Mouse (Mus musculus): ENCODE results near the gene Rps27rt. TPM values are rescaled to one million over a fixed set of nuclear protein-coding genes. Genes with fewer than 3 reads are reported as not detected.
A peak's percentile ranks its signal among the peaks of the same experiment; 100 is the strongest.

The Rps27rt gene
- polyA plus RNA-seq, 1 experiment from 2014 or later: 306 TPM

- H3K27ac ChIP-seq: no peak overlapping the region
- 79% methylated on average over 3 of the region's 3 CpGs for WGBS
- no peak overlapping the region for H3K9ac ChIP-seq
- H3K9me3 ChIP-seq (replicated peaks): no peaks in the 10 kb centered on the region
- no peak overlapping the region for H3K4me3 ChIP-seq
- no peak overlapping the region for H3K4me2 ChIP-seq
- no peak for ATAC-seq (replicated peaks; ENCODE audit: insufficient number of reproducible peaks, insufficient read depth, low FRiP score, low read depth)
- no peaks in the 10 kb centered on the region for H3K27me3 ChIP-seq
- H3K4me1 ChIP-seq (replicated peaks): peaks cover 5% of the 10 kb centered on the region
- no peaks in the 10 kb centered on the region for H3K36me3 ChIP-seq
These were observed 37.9 kb downstream of the Rps27rt start for GRCm38 (mm10) chr9:114944642-114945041.

GRCm38 (mm10) chr9:114936687-114937086 lies 45.9 kb downstream of the Rps27rt start:
- Histone ChIP-seq H3K4me3 (no peak overlapping the region), H3K9ac (no peak overlapping the region), H3K36me3 (no peaks in the 10 kb centered on the region), H3K4me2 (no peak overlapping the region), H3K27me3 (no peaks in the 10 kb centered on the region), H3K27ac (no peak overlapping the region), H3K9me3 (replicated peaks) (no peaks in the 10 kb centered on the region), H3K4me1 (replicated peaks) (peaks cover 13% of the 10 kb centered on the region)
- WGBS: 69% methylated on average over 2 of the region's 2 CpGs
- no peak for ATAC-seq (replicated peaks; ENCODE audit: insufficient number of reproducible peaks, insufficient read depth, low FRiP score, low read depth)

- Histone ChIP-seq H3K27ac (no peak overlapping the region), H3K9ac (no peak overlapping the region), H3K4me1 (replicated peaks) (peaks cover 17% of the 10 kb centered on the region), H3K36me3 (no peaks in the 10 kb centered on the region), H3K4me2 (no peak overlapping the region), H3K27me3 (no peaks in the 10 kb centered on the region), H3K4me3 (no peak overlapping the region), H3K9me3 (replicated peaks) (no peaks in the 10 kb centered on the region)
- WGBS: 85% methylated on average over 4 of the region's 4 CpGs
- no peak for ATAC-seq (replicated peaks; ENCODE audit: insufficient number of reproducible peaks, insufficient read depth, low FRiP score, low read depth)
These were observed 47.2 kb downstream of the Rps27rt start for GRCm38 (mm10) chr9:114935321-114935720.

- Histone ChIP-seq H3K9ac (no peak overlapping the region), H3K27me3 (no peaks in the 10 kb centered on the region), H3K36me3 (no peaks in the 10 kb centered on the region), H3K4me2 (peak overlapping the region; percentile 98), H3K4me3 (peak overlapping the region; percentile 94), H3K9me3 (replicated peaks) (no peaks in the 10 kb centered on the region), H3K4me1 (replicated peaks) (peaks cover 17% of the 10 kb centered on the region), H3K27ac (no peak overlapping the region)
- WGBS: 58% methylated on average over 11 of the region's 11 CpGs
- ATAC-seq (replicated peaks; ENCODE audit: insufficient number of reproducible peaks, insufficient read depth, low FRiP score, low read depth): no peak
These were observed 48.3 kb downstream of the Rps27rt start for GRCm38 (mm10) chr9:114934231-114934630.

DNA sequence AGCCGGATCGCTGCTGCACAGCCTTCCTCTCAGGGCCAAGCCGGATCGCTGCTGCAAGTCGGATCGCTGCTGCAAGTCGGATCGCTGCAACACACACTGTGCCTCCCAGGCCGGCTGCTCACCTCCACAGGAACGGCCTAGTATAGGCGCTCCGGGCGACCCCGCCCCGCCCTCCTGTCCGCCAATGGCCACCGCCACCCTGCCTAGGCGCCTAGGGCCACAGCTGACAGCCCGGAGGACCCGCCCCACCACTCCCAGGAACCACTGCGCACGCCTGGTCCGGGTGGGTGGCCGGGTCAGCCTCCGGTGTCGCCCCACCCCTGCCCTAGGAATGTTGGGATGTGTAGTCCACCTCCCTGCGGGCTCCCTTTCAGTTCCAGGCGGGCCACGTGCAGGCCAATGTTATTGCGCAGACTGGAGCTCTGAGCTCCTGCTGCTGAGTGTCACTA lies 48.8 kb downstream of the Rps27rt start, which contains the start of gene Gpd1l:
Gene Gpd1l, minus strand, starts transcription at position 265 of the 449 bp plus-strand sequence.
- peak; percentile 98 for ATAC-seq (replicated peaks; ENCODE audit: insufficient number of reproducible peaks, insufficient read depth, low FRiP score, low read depth)
- under 1% methylated on average over 30 of the region's 30 CpGs for WGBS

GRCm38 (mm10) chr9:114933037-114933722 lies 49.4 kb downstream of the Rps27rt start:
- peak; percentile 19 for ATAC-seq (replicated peaks; ENCODE audit: insufficient number of reproducible peaks, insufficient read depth, low FRiP score, low read depth)
- Histone ChIP-seq H3K4me2 (peak overlapping the region; percentile 98), H3K4me3 (peak overlapping the region; percentile 94), H3K27me3 (no peaks in the 10 kb centered on the region), H3K9ac (peak overlapping the region; percentile 82), H3K9me3 (replicated peaks) (no peaks in the 10 kb centered on the region), H3K27ac (peak overlapping the region; percentile 89), H3K4me1 (replicated peaks) (peaks cover 17% of the 10 kb centered on the region), H3K36me3 (no peaks in the 10 kb centered on the region)
- under 1% methylated on average over 50 of the region's 50 CpGs for WGBS

More for the DNA sequence above, 48.8 kb downstream of the Rps27rt start, which contains the start of gene Gpd1l:
- H3K27me3 ChIP-seq: no peaks in the 10 kb centered on the region
- H3K27ac ChIP-seq: peak within 1 kb of the TSS; percentile 89
- H3K9me3 ChIP-seq (replicated peaks): no peaks in the 10 kb centered on the region
- H3K4me3 ChIP-seq: peak within 1 kb of the TSS; percentile 94
- H3K4me1 ChIP-seq (replicated peaks): peaks cover 17% of the 10 kb centered on the region
- no peaks in the 10 kb centered on the region for H3K36me3 ChIP-seq
- H3K4me2 ChIP-seq: peak within 1 kb of the TSS; percentile 98
- peak within 1 kb of the TSS; percentile 82 for H3K9ac ChIP-seq

DNA sequence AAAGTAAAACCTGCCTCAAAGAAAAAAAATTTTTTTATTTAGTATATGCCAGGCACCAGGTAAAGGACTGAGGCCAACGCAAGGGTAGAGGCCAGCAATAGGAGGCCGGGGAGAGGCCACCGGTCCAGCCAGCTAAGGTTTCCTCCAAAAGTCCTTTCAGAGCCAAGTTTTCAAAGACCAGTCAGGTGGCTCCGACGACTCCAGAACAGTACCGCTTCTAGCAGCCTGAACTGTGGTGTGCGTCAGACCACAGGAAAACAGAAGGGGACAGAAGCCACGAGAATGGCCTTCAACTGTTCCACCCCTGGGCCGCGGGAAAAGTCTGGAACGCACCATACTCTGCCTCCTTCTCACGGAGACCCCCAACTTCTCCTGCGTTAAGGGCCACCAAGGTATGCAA lies 49.9 kb downstream of the Rps27rt start:
- WGBS: 18% methylated on average over 13 of the region's 13 CpGs
- no peaks in the 10 kb centered on the region for H3K27me3 ChIP-seq
- H3K27ac ChIP-seq: no peak overlapping the region; the same call in 1 of the 2 replicates
- peak overlapping the region; percentile 94 for H3K4me3 ChIP-seq
- no peak for ATAC-seq (replicated peaks; ENCODE audit: insufficient number of reproducible peaks, insufficient read depth, low FRiP score, low read depth)
- peaks cover 17% of the 10 kb centered on the region for H3K4me1 ChIP-seq (replicated peaks)
- peak overlapping the region; percentile 82 for H3K9ac ChIP-seq
- H3K9me3 ChIP-seq (replicated peaks): no peaks in the 10 kb centered on the region
- H3K4me2 ChIP-seq: peak overlapping the region; percentile 98
- H3K36me3 ChIP-seq: no peaks in the 10 kb centered on the region

Other genes starting within 250 kb of the Rps27rt start
- 97.5 and 134 TPM in 2 replicates for gene Cmtm7, start 200.9 kb downstream of the Rps27rt start, polyA plus RNA-seq (2015; fragmentation: Nextera tagmentation; extraction: Ambion mirVana)
- 15.0 and 19.6 TPM in 2 replicates for gene Cmtm8, start 138.6 kb downstream of the Rps27rt start, polyA plus RNA-seq (2015; fragmentation: Nextera tagmentation; extraction: Ambion mirVana)
- 14.5 and 18.8 TPM in 2 replicates for gene Gpd1l, start 48.8 kb downstream of the Rps27rt start, polyA plus RNA-seq (2015; fragmentation: Nextera tagmentation; extraction: Ambion mirVana)
- 1.3 and 4.8 TPM in 2 replicates for gene Osbpl10, start 4.2 kb downstream of the Rps27rt start, polyA plus RNA-seq (2015; fragmentation: Nextera tagmentation; extraction: Ambion mirVana)

Measured in heart, embryonic 15.5 days (tissue).